Mouse (Mus musculus) layer of hippocampus, adult 18-20 months (tissue): ENCODE measurements at regions not wholly inside any gene's neighbourhood (a gene's known extent, or its start where the extent isn't known, plus 50 kb on each side); places are given as distances from the start of the nearest gene placed in this dataset.
A peak's percentile ranks its signal among the peaks of the same experiment; 100 is the strongest.
"Not testable (repeated sequence)": the region's sequence is repeated elsewhere in the genome, so short reads cannot be mapped to it uniquely, and the experiment has no call there.

Experiments
- DNase-seq, 2 experiments: peaks; one replicate each; pipeline ENCODE4 v3.0.0; 2022; ENCODE audit warnings: low spot score in 2 of 2

- peak; percentile 32 to 58 for DNase-seq
Measured at GRCm38 (mm10) chr17:7548456-7548855, 163.2 kb upstream of the Unc93a2 start.

- DNase-seq: no peak
Measured at GRCm38 (mm10) chr17:7538402-7539087, 153.3 kb upstream of the Unc93a2 start.

- DNase-seq: no peak
Measured at GRCm38 (mm10) chr17:7537618-7538266, 152.5 kb upstream of the Unc93a2 start.

GRCm38 (mm10) chr17:7537210-7537609 is 151.9 kb upstream of the Unc93a2 start:
- no peak for DNase-seq

DNA sequence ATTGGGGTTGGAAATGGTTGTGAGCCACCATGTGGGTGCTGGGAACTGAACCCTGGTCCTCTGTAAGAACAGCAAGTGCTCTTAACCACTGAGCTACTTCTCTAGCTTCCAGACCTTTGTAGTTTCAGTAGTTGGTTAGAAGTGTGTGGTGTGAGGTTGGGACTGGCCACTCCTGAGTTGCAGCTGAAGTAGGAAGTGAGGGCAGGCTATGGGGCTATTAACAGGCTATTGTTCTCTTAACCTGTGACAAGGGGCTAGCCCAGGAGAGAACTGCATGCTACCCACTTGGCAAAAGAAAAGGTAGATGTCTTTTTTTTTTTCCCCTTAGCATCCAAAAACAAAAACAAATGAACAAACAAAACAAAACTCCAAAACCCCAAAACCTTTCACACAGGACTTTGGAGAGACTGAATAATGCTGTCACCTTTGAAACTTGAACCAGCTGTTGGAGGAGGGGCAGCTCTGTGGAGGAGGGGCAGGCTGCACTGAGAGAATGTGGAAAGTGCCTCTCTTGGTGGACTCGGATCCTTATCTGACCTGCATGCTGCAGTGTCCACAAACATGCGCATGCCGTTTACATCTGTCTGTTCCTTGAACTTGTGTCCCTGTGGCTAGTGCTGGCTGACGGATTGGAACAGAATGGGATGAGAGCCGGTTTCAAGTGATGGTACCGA is 149.3 kb upstream of the Unc93a2 start:
- DNase-seq: no peak

DNA sequence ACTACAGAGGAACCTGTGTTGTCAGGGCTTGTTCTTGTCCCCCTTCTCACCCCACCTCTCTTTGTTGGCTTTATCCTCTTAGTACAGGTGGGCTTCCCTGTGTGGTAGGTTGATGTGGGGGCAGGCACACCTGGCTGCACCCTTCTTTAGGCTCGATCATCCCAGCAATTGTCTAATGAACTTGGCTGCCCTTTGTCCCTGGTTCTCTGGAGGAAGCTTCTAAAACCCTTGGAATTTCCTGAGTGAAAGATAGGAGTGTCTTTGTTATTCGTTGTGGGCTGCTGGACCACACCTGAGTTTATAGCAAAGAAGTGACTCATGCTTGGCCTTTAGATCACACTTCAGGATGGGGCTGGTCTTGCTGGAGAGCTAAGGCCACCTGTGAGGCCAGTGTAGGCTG is 148.3 kb upstream of the Unc93a2 start:
- DNase-seq: no peak

GRCm38 (mm10) chr17:7532618-7533017 is 147.4 kb upstream of the Unc93a2 start:
- no peak for DNase-seq

DNA sequence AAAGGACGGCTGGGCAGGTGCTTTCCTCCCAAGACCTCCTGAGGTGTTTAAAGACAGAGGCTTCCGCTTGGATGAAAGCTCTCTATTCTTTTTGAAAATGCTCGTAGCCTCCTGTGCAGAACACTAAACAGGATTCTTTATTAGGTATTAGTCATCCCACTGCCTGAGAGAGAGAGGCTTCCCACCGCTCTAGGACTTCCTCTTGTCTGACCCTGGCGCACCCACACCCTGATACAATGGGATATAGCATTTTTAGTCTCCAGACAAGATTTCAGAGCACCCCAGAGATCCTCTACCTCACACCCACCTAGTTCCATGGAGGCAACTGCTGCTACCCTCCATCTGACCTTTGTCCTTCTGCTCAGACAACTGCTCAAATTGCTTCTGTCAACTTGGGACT is 144.0 kb upstream of the Unc93a2 start:
- no peak for DNase-seq

DNA sequence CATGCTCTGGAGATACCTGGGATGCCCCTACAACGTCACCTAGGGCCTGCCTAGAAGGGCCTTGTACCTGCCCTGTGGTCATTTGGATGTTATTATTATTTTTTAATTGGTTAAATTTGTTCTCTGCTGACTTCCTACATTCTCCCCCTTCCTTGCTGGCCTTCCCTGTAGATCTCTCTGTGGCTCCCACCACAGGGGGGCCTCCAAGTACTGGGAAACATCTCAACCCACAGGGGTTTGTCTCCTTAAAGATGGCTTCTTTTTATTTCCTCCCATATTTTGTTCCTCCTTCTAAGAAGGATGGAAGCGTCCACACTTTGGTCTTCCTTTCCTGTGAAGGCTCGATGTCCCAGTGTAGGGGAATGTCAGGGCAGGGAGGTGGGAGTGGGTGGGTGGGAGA is 142.4 kb upstream of the Unc93a2 start:
- peak in 1 of 2 experiments; percentile 3 for DNase-seq

DNA sequence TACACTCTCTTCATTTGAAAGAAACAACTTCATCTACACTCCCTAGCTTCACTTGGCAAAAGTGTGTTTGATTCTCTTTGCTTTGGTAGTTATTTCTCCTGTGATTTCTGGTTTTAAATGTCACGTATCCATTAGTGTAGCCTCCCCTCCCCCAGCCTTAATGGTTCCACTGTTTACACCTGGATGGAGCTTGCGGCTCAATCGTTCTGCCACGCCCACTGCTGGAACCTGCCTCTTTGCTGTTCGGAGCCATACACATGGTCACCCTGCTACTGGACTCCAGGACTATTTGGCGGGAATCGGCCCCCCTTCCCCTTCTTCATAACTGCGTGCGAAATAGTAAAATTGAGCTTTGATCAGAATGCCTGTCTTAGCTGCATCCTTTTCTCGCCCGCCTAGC is 139.2 kb upstream of the Unc93a2 start:
- not testable (repeated sequence) for DNase-seq

DNA sequence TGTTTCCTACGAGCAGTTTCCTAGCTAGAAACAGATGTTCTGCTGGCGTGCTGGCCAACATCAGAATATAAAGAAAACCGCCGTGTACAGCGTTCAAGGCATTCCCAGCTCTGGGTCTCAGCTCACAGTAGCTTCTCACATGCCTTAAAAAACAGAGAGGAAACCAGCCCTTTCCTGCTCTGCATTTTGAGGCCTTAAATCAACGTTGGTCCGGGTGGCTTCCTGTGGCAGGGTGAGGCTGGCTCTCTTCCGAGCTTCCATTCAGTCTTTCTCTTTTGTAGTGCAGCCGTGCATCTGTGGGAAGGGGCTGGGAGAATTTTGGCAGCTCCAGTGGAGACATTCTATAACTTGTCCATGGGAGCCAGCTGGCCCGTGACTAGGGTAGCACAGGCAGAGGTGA is 135.9 kb upstream of the Unc93a2 start:
- no peak for DNase-seq
